9 mouse cellular contexts compared by ENCODE assay signal in genomic region chr3:58159384-58159783, GRCm38 (mm10).
A peak's percentile ranks its signal among the peaks of the same experiment; 100 is the strongest.
DNase-seq lines count a peak whose midpoint lies in the region; ATAC-seq lines count a peak whose summit lies in the region.
"Had no signal": no experiment of that assay in that cellular context is flagged by ENCODE, and none has a peak within 500 bp of the region (broad histone marks: within the 10 kb centered on the region; RNA-seq: fewer than 3 reads in every experiment).

No protein-coding gene starts in this region.

- no peak overlapping the region for H3K27ac ChIP-seq in forebrain, embryonic 16.5 days (ENCODE audit: low read length)
- H3K27ac ChIP-seq in limb, embryonic 11.5 days (replicated peaks; ENCODE audit: low read depth, low read length) = no peak overlapping the region

- no peaks in the 10 kb centered on the region for H3K9me3 ChIP-seq in forebrain, embryonic 16.5 days (ENCODE audit: control insufficient read depth, low read length)
- H3K9me3 ChIP-seq in limb, embryonic 11.5 days (ENCODE audit: control insufficient read depth, low read length) = no peaks in the 10 kb centered on the region

- no peak overlapping the region for H3K9ac ChIP-seq in forebrain, embryonic 16.5 days (replicated peaks; ENCODE audit: low read depth, low read length)
- no peak overlapping the region for H3K9ac ChIP-seq in limb, embryonic 11.5 days (ENCODE audit: low read length)

- WGBS in forebrain, embryonic 16.5 days = 69% methylated on average over 3 of the region's 3 CpGs
- WGBS in limb, embryonic 11.5 days = 58% methylated on average over 3 of the region's 3 CpGs

- intact Hi-C loops in heart, postnatal 25 days (cut with DNase I) = loop anchor here (1.0 kb wide), 1 partner anchor 21 kb away; no protein-coding TSS in a partner anchor

- H3K4me1 ChIP-seq in forebrain, embryonic 16.5 days (replicated peaks; ENCODE audit: control insufficient read depth, insufficient read depth, low read length) = no peaks in the 10 kb centered on the region
- no peaks in the 10 kb centered on the region for H3K4me1 ChIP-seq in limb, embryonic 11.5 days (ENCODE audit: control insufficient read depth, insufficient read depth, low read length)

- no peaks in the 10 kb centered on the region for H3K27me3 ChIP-seq in forebrain, embryonic 16.5 days (replicated peaks; ENCODE audit: control insufficient read depth, insufficient read depth, low read length)
- H3K27me3 ChIP-seq in limb, embryonic 11.5 days (ENCODE audit: control insufficient read depth, insufficient read depth, low read length) = no peaks in the 10 kb centered on the region

- H3K4me3 ChIP-seq in forebrain, embryonic 16.5 days (replicated peaks; ENCODE audit: low read length) = no peak overlapping the region
- H3K4me3 ChIP-seq in limb, embryonic 11.5 days (ENCODE audit: low read depth, low read length) = no peak overlapping the region
- H3K4me3 ChIP-seq: myocyte had no signal

- peak; percentile 59 for ATAC-seq in forebrain, embryonic 16.5 days
- no peak for ATAC-seq in limb, embryonic 11.5 days (ENCODE audit: insufficient number of reproducible peaks, low FRiP score, low TSS enrichment, low read depth)

- no peak overlapping the region for H3K4me2 ChIP-seq in forebrain, embryonic 16.5 days (ENCODE audit: low read length)
- no peak overlapping the region for H3K4me2 ChIP-seq in limb, embryonic 11.5 days (ENCODE audit: low read depth, severe bottlenecking)

- H3K36me3 ChIP-seq in forebrain, embryonic 16.5 days (ENCODE audit: control insufficient read depth, insufficient read depth) = no peaks in the 10 kb centered on the region
- H3K36me3 ChIP-seq in limb, embryonic 11.5 days (ENCODE audit: control insufficient read depth, insufficient read depth, low read length) = no peaks in the 10 kb centered on the region

- peak; percentile 81 for DNase-seq in heart, adult 11 months
- DNase-seq in heart, postnatal 25 days (ENCODE audit: low spot score) = no peak
- peak; percentile 38 for DNase-seq in thymus, postnatal 0 days (ENCODE audit: low spot score)
- DNase-seq in thymus, postnatal 36 days = no peak
- DNase-seq in limb, embryonic 11.5 days (ENCODE audit: low spot score) = peak; percentile 60
- peak; percentile 3 for DNase-seq in thymus, postnatal 25 days
- DNase-seq in gastrocnemius, postnatal 25 days = no peak

Comparison
In these comparisons a context has a peak if more than half of its experiments do, and no peak if none do; other contexts are left out.
1. DNase-seq: peak in heart, adult 11 months (single experiment), thymus, postnatal 0 days (single experiment), limb, embryonic 11.5 days (single experiment) and thymus, postnatal 25 days (single experiment); none in heart, postnatal 25 days (single experiment), thymus, postnatal 36 days (0 of 2) and gastrocnemius, postnatal 25 days (single experiment).